Mouse (Mus musculus) neural tube, embryonic 13.5 days (tissue): Measurements from ENCODE around the gene Hist1h2ag. TPM values are rescaled to one million over a fixed set of nuclear protein-coding genes. Genes with fewer than 3 reads are reported as not detected.

ENCODE experiments used
- microRNA-seq: library from miRNA; unstranded; fragments of <30 nt; microRNA quantifications from one replicate; pipeline ENCODE4, GENCODE M21; 2016
- polyA plus RNA-seq: library from polyadenylated mRNA; unstranded; fragments of >200 nt; fragmentation: Nextera tagmentation; extraction: Ambion mirVana; gene quantifications from 2 replicates; pipeline ENCODE4 v1.2.1, GENCODE M21; 2015

Hist1h2ag gene
- polyA plus RNA-seq, 1 experiment from 2014 or later, result 11.4 TPM

Small RNAs within 50 kb of the gene (microRNA-seq; reads per million reads assigned to microRNA genes)
- not detected for gene Gm26300
- not detected for gene Gm44390
- not detected for gene Gm44486

Other genes with a start within 250 kb of the Hist1h2ag start
- gene Hist1h2bq, start 232.7 kb downstream of the Hist1h2ag start, polyA plus RNA-seq, result 4.3 and 4.4 TPM in 2 replicates
- not detected in 2 replicates for gene Hist1h2ao, start 232.5 kb downstream of the Hist1h2ag start, polyA plus RNA-seq
- not detected in 2 replicates for gene Hist1h4m, start 231.2 kb downstream of the Hist1h2ag start, polyA plus RNA-seq
- 7.0 and 7.5 TPM in 2 replicates for gene Hist1h4n, start 210.7 kb downstream of the Hist1h2ag start, polyA plus RNA-seq
- gene Hist1h2ap, start 209.4 kb downstream of the Hist1h2ag start, polyA plus RNA-seq, result 641 and 649 TPM in 2 replicates
- 3.9 and 5.2 TPM in 2 replicates for gene Hist1h2br, start 209.2 kb downstream of the Hist1h2ag start, polyA plus RNA-seq
- 16.0 and 16.3 TPM in 2 replicates for gene Zfp184, start 97.8 kb downstream of the Hist1h2ag start, polyA plus RNA-seq
- not detected in 2 replicates for gene Pom121l2, start 61.8 kb downstream of the Hist1h2ag start, polyA plus RNA-seq
- 0.17 and 0.18 TPM in 2 replicates for gene Prss16, start 33.2 kb downstream of the Hist1h2ag start, polyA plus RNA-seq
- 1.7 TPM in 1 of 2 replicates, not detected in the other for gene Hist1h2ah, start 7.4 kb downstream of the Hist1h2ag start, polyA plus RNA-seq
- gene Hist1h2bk, start 7.1 kb downstream of the Hist1h2ag start, polyA plus RNA-seq, result 2.5 and 3.8 TPM in 2 replicates
- 8.8 and 10.1 TPM in 2 replicates for gene Hist1h4i, start 1.6 kb downstream of the Hist1h2ag start, polyA plus RNA-seq
- 2.7 and 3.3 TPM in 2 replicates for gene Hist1h2bj, start 270 bp upstream of the Hist1h2ag start, polyA plus RNA-seq
- not detected in 2 replicates for gene Vmn1r188, start 41.5 kb upstream of the Hist1h2ag start, polyA plus RNA-seq
- not detected in 2 replicates for gene Vmn1r189, start 62.9 kb upstream of the Hist1h2ag start, polyA plus RNA-seq
- not detected in 2 replicates for gene Vmn1r191, start 141.0 kb upstream of the Hist1h2ag start, polyA plus RNA-seq
- not detected in 2 replicates for gene Vmn1r192, start 148.2 kb upstream of the Hist1h2ag start, polyA plus RNA-seq
- not detected in 2 replicates for gene Vmn1r193, start 180.2 kb upstream of the Hist1h2ag start, polyA plus RNA-seq
- gene Vmn1r194, start 201.3 kb upstream of the Hist1h2ag start, polyA plus RNA-seq, result not detected in 2 replicates
- not detected in 2 replicates for gene Vmn1r195, start 227.6 kb upstream of the Hist1h2ag start, polyA plus RNA-seq
- not detected in 2 replicates for gene Vmn1r196, start 247.0 kb upstream of the Hist1h2ag start, polyA plus RNA-seq